Mouse (Mus musculus) liver, embryonic 14.5 days (tissue): Measurements from ENCODE around the gene Atp6v1g1. TPM values are rescaled to one million over a fixed set of nuclear protein-coding genes. Genes with fewer than 3 reads are reported as not detected.

ENCODE experiments used
- ATAC-seq: fragments of 200-750 bp; cut with Nextera tagmentation; 2 replicates; pipeline ENCODE4 v1.8.0; 2017; ENCODE audit warnings: moderate number of reproducible peaks, mild to moderate bottlenecking, moderate library complexity; ENCODE audit not compliant: insufficient read depth
- DNase-seq, 3 experiments: peaks; one replicate each; pipeline ENCODE4 v3.0.0-alpha.2; 2012 to 2013; ENCODE audit warnings: low read depth in 3 of 3, low spot score in 3 of 3
- H3K27ac ChIP-seq: fragments of 300-500 bp; sonication (generic); 2 replicates; pipeline ENCODE4 v1.5.1; 2014; ENCODE audit warnings: moderate library complexity, mild to moderate bottlenecking, control low read depth, inconsistent platforms
- H3K27me3 ChIP-seq: fragments of 300-500 bp; sonication (generic); 2 replicates; pipeline ENCODE4 v1.6.1; 2014; ENCODE audit warnings: mild to moderate bottlenecking, low read length, moderate library complexity; ENCODE audit not compliant: control insufficient read depth, insufficient read depth
- H3K36me3 ChIP-seq: fragments of 300-500 bp; sonication (generic); replicated peaks from 2 replicates; pipeline ENCODE4 v1.6.1; 2014; ENCODE audit warnings: low read depth; ENCODE audit not compliant: control insufficient read depth, insufficient read depth
- H3K4me1 ChIP-seq, 2 experiments: fragments of 200-500 bp in 1 of 2; fragments of 300-500 bp in 1 of 2; sonication (generic) in 1 of 2; replicated peaks; 2 replicates each; pipeline ENCODE4 v1.6.1; 2012 to 2014; ENCODE audit warnings: antibody characterized with exemption in 1 of 2, inconsistent platforms in 1 of 2, low read length in 1 of 2; ENCODE audit not compliant: control insufficient read depth in 2 of 2, insufficient read depth in 2 of 2
- H3K4me2 ChIP-seq: fragments of 300-500 bp; sonication (generic); 2 replicates; pipeline ENCODE4 v1.6.1; 2014; ENCODE audit warnings: low read depth, mild to moderate bottlenecking, control low read depth, moderate library complexity
- H3K4me3 ChIP-seq, 2 experiments: fragments of 200-500 bp in 1 of 2; fragments of 300-500 bp in 1 of 2; sonication (generic) in 1 of 2; 2 replicates each; pipeline ENCODE4 v1.5.1; 2012 to 2014; ENCODE audit warnings: low read depth in 2 of 2, low read length in 2 of 2, mild to moderate bottlenecking in 2 of 2, control low read depth in 1 of 2, inconsistent platforms in 1 of 2, moderate library complexity in 1 of 2; ENCODE audit not compliant: insufficient read depth in 1 of 2
- H3K9ac ChIP-seq: fragments of 300-500 bp; sonication (generic); replicated peaks from 2 replicates; pipeline ENCODE4 v1.6.1; 2014; ENCODE audit warnings: mild to moderate bottlenecking, control low read depth, moderate library complexity
- H3K9me3 ChIP-seq: fragments of 300-500 bp; sonication (generic); 2 replicates; pipeline ENCODE4 v1.6.1; 2016; ENCODE audit warnings: low read length, mixed read lengths; ENCODE audit not compliant: control insufficient read depth
- CTCF ChIP-seq: IDR thresholded peaks from 2 replicates; pipeline ENCODE4 v1.5.1; 2016; ENCODE audit warnings: antibody characterized with exemption, low read depth, control low read depth
- EP300 ChIP-seq: IDR thresholded peaks from 2 replicates; pipeline ENCODE4 v1.6.1; 2016; ENCODE audit warnings: antibody characterized with exemption, low read depth
- WGBS: fragments of 180-500 bp; shearing (Covaris S2); extraction: QIAGEN DNeasy Blood & Tissue Kit; methylation state at CpG from one replicate; pipeline ENCODE4 v1.1.7; 2014; ENCODE audit not compliant: insufficient replicate concordance; 5-methylcytosine and 5-hydroxymethylcytosine counted together
- polyA plus RNA-seq, 2 experiments: library from polyadenylated mRNA; depleted of rRNA in 1 of 2; stranded (reverse) in 1 of 2; unstranded in 1 of 2; fragments of >200 nt; fragmentation: Nextera tagmentation in 1 of 2; extraction: Ambion mirVana in 1 of 2; gene quantifications; 2 replicates each; pipeline versions ENCODE4 v1.2.1 to v1.2.3; 2012 to 2014

The Atp6v1g1 gene
- polyA plus RNA-seq, 2 experiments, result 42.6 to 117 TPM

DNA sequence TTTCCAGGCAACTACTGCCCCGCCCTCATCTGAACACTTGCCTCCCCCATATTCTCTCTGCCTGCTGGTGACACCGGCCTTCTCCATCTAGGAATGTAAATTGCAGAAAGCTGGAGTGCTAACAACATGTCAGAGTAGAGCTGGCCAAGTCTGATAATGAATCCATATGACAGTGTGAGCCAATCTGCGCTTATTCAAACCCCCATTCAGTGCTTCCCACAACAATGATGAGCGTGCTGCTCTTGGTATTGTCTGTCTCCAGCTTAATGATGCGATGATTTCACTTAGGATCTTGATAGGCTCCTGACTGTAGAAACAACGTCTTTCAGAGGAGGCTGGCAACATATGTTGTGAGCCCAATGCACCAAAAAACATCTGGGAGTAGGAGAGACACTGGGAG lies 15.6 kb upstream of the Atp6v1g1 start:
- TF ChIP-seq CTCF (no peak), EP300 (no peak)
- H3K36me3 ChIP-seq, result no peaks in the 10 kb centered on the region
- no peaks in the 10 kb centered on the region for H3K4me1 ChIP-seq
- H3K27ac ChIP-seq, result no peak overlapping the region
- DNase-seq (no peak), ATAC-seq (no peak)
- no peak overlapping the region for H3K4me3 ChIP-seq
- 58% methylated on average over 6 of the region's 6 CpGs for WGBS
- H3K9me3 ChIP-seq, result no peaks in the 10 kb centered on the region
- no peak overlapping the region for H3K9ac ChIP-seq
- no peak overlapping the region for H3K4me2 ChIP-seq
- H3K27me3 ChIP-seq, result no peaks in the 10 kb centered on the region

DNA sequence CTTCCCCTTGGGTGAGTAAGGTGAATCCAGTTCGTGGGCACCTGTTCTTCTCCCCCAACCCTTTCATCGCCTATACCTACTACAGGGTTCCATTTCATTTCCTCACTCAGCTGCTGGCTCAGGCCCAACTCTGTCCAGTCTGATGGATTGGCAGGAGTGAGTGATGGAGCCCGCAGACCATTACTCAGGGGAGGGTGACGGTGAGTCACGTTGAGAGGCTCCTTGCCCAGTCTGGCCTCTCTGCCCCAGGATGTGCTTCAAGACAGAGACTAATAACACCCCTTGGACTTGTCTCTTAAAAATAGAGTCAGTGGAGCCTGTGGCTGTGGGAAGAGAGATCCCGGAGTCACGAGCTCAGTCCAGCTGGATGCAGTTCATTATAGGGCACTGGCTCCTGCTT lies 14.2 kb upstream of the Atp6v1g1 start:
- Histone ChIP-seq H3K4me3 (no peak overlapping the region), H3K4me2 (no peak overlapping the region), H3K4me1 (no peaks in the 10 kb centered on the region), H3K36me3 (no peaks in the 10 kb centered on the region), H3K9ac (no peak overlapping the region), H3K27me3 (no peaks in the 10 kb centered on the region), H3K9me3 (no peaks in the 10 kb centered on the region), H3K27ac (no peak overlapping the region)
- DNase-seq (no peak), ATAC-seq (no peak)
- TF ChIP-seq CTCF (no peak), EP300 (no peak)
- 61% methylated on average over 7 of the region's 7 CpGs for WGBS

DNA sequence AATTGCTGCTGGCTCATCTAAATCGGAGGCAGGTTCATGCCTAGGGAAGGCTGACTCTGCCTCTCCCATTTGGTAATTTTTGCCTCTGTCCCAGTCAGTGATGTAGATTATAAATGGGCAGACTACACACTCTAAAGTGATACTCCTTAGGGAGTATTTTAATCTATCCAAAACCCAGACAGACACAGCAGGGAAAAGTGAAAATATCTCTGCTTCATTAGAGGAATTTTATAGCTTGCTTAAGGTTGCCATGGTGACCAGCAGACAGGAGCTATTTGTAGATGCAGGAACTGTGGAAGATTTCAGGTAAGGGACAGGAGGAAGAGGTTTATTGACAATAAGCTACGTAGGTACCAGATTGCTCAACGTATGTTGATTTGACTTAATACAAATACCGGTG lies 7.0 kb upstream of the Atp6v1g1 start:
- WGBS, result 69% methylated on average over 4 of the region's 4 CpGs
- no peak for DNase-seq

DNA sequence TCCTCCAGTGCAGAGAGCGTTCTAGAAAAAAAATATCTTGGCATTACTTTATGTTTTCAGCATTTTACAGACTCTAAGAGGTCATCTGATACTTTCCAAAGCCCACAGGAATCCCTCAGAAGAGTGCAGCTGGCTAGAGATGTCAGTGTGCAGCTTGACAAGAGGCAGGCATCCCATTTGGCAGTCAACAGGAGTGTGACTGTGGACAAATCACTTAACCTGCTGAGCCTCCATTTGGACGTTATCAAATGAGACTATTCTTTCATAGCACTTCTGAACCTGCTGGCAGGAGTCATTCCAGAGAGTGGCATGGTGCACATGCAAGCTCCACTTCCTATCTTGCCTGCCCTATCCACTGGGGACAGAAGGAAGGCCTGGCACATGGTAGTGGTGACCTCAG lies 2.4 kb upstream of the Atp6v1g1 start:
- Histone ChIP-seq H3K27ac (no peak overlapping the region), H3K4me1 (peaks cover 9 to 22% of the 10 kb centered on the region in 2 experiments), H3K4me2 (no peak overlapping the region), H3K9ac (no peak overlapping the region), H3K4me3 (no peak overlapping the region), H3K36me3 (no peaks in the 10 kb centered on the region), H3K27me3 (no peaks in the 10 kb centered on the region), H3K9me3 (no peaks in the 10 kb centered on the region)
- WGBS, result 65% methylated on average over 2 of the region's 2 CpGs
- TF ChIP-seq CTCF (no peak), EP300 (no peak)
- ATAC-seq (no peak), DNase-seq (no peak)

More for the DNA sequence above, 7.0 kb upstream of the Atp6v1g1 start:
- H3K36me3 ChIP-seq, result no peaks in the 10 kb centered on the region
- no peak overlapping the region for H3K4me2 ChIP-seq
- no peak overlapping the region for H3K27ac ChIP-seq
- H3K4me3 ChIP-seq, result no peak overlapping the region
- TF ChIP-seq CTCF, result no peak
- no peak for TF ChIP-seq EP300
- ATAC-seq, result no peak
- no peaks in the 10 kb centered on the region for H3K9me3 ChIP-seq
- no peak overlapping the region for H3K9ac ChIP-seq
- H3K27me3 ChIP-seq, result no peaks in the 10 kb centered on the region
- H3K4me1 ChIP-seq, result no peaks in the 10 kb centered on the region

DNA sequence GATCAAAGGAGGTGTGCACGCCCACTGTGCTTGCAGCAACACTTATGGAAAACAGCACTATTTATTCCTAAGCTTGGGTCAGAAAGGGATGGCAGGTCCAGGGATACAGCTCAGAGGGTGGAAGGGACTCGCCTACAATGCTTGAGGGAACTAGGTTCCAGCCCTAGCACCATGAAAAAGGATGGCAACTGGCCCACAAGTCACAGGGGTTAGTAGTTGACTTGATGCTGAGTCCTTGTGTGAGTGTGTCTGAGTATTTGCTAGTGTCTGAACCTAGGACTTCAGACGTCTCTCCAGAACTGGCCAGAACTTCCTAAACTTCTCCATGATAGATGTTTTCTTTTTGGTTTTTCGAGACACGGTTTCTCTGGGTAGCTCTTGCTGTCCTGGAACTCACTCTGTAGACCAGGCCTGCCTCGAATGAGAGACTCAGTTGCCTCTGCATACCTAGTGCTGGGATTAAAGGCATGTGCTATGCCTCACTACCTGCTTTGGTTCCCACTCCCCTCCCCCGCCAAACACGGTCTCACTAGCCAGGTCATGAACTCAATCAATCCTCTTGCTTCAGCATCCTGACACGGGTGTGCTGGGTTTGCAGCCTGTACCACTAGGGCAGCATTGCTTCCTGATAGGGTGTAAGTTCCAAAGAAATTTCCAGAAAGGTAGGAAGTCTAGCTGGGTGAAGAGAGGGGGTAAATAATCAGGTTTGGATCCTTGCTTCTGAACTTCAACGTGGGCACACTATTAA lies 652 bp upstream of the Atp6v1g1 start:
- Histone ChIP-seq H3K9me3 (no peaks in the 10 kb centered on the region), H3K27me3 (no peaks in the 10 kb centered on the region), H3K9ac (0 out of 2 replicates have a peak overlapping the region, but pooled peaks have one; percentile 5), H3K4me3 (peak overlapping the region; percentile 10 to 28; a peak in 1 of 4 replicates), H3K36me3 (peaks cover 9% of the 10 kb centered on the region), H3K27ac (peak overlapping the region; percentile 4; the same call in 1 of the 2 replicates), H3K4me1 (peaks cover 9 to 24% of the 10 kb centered on the region in 2 experiments), H3K4me2 (peak overlapping the region; percentile 60)
- WGBS, result 58% methylated on average over 10 of the region's 10 CpGs
- DNase-seq (no peak), ATAC-seq (peak; percentile 44)
- TF ChIP-seq EP300, result no peak
- TF ChIP-seq CTCF, result no peak
